In the genomic region with DNA sequence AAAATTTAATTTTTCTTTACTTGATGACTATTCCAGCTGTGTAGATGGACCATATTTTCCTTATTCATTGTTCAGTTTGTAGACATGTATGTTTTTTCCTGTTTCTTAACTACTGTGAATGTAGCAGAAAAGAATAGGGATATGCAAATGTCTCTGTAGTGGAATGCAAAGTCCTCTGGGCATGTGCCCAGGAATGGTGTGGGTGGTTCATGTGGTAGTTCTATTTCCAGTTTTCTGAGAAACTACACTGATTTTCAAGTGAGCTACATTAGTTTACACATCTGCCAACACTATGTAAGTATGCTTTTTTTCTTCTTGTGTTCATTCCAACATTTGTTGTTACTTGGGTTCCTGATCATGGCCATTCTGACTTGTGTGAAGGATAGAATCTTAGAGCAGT, we compare ENCODE assay signal across 16 mouse cellular contexts.
DNase-seq lines count a peak whose midpoint lies in the region.
"Had no signal": no experiment of that assay in that cellular context is flagged by ENCODE, and none has a peak within 500 bp of the region (broad histone marks: within the 10 kb centered on the region; RNA-seq: fewer than 3 reads in every experiment).

No protein-coding gene starts in this region.

- DNase-seq in layer of hippocampus, adult 11-12 months (ENCODE audit: low spot score): peak; percentile 9
- no peak for DNase-seq in layer of hippocampus, postnatal 10 days (ENCODE audit: low spot score in 2 of 2)
- peak; percentile 6 to 39 for DNase-seq in frontal cortex, postnatal 10 days (ENCODE audit: low spot score in 2 of 2)
- DNase-seq in left cerebral cortex, postnatal 10 days (ENCODE audit: extremely low spot score in 1 of 2, low spot score in 2 of 2): peak; percentile 20 to 32
- peak; percentile 54 for DNase-seq in right cerebral cortex, postnatal 25 days
- DNase-seq in embryo, embryonic 11 days: no peak
- no peak for DNase-seq in kidney, postnatal 14 days
- no peak for DNase-seq in thymus, postnatal 4 days
- DNase-seq: adrenal gland, postnatal 10 days; cerebellum, adult 11 months; cerebellum, postnatal 10 days; gastrocnemius, postnatal 14 days; heart, postnatal 4 days; kidney, postnatal 4 days; liver, embryonic 13.5 days; lung, embryonic 14.5 days had no signal

- intact Hi-C loops in left cerebral cortex, postnatal 10 days (cut with DNase I): no loop called here

Comparison
In these comparisons a context has a peak if more than half of its experiments do, and no peak if none do; other contexts are left out.
1. DNase-seq: peak in layer of hippocampus, adult 11-12 months (single experiment), frontal cortex, postnatal 10 days (2 of 2), left cerebral cortex, postnatal 10 days (2 of 2) and right cerebral cortex, postnatal 25 days (single experiment); none in layer of hippocampus, postnatal 10 days (0 of 2), embryo, embryonic 11 days (single experiment), kidney, postnatal 14 days (single experiment) and thymus, postnatal 4 days (single experiment).